Mouse (Mus musculus) mature B cell (primary cell): ENCODE results near the gene Slc51b.

Source experiments
- in situ Hi-C: fragments of 300-500 bp; cut with MboI; formaldehyde crosslinking; loops from 2 replicates; pipeline ENCODE4 v1.14.3; 2019

Slc51b gene

GRCm38 (mm10) chr9:65422760-65423501, at the start of gene Slc51b:
Gene Slc51b (minus strand): TSS chr9:65422955.
- in situ Hi-C loops: no loop called here

GRCm38 (mm10) chr9:65467686-65468085, 44.9 kb upstream of the Slc51b start:
- in situ Hi-C loops: no loop called here

GRCm38 (mm10) chr9:65465241-65465640, 42.5 kb upstream of the Slc51b start:
- in situ Hi-C loops: no loop called here

- in situ Hi-C loops: no loop called here
Measured at GRCm38 (mm10) chr9:65464161-65464560, 41.4 kb upstream of the Slc51b start.

GRCm38 (mm10) chr9:65462544-65462943, 39.8 kb upstream of the Slc51b start:
- in situ Hi-C loops: no loop called here

GRCm38 (mm10) chr9:65460732-65461442, 38.1 kb upstream of the Slc51b start, which contains the start of gene Spg21:
Gene Spg21 (plus strand): TSS chr9:65460947.
- in situ Hi-C loops: no loop called here

- in situ Hi-C loops: no loop called here
Measured at GRCm38 (mm10) chr9:65460198-65460597, 37.4 kb upstream of the Slc51b start.

GRCm38 (mm10) chr9:65458975-65459374, 36.2 kb upstream of the Slc51b start:
- in situ Hi-C loops: no loop called here

GRCm38 (mm10) chr9:65447951-65448350, 25.2 kb upstream of the Slc51b start:
- in situ Hi-C loops: no loop called here

- in situ Hi-C loops: no loop called here
Measured at GRCm38 (mm10) chr9:65444692-65445091, 21.9 kb upstream of the Slc51b start.

- in situ Hi-C loops: no loop called here
Measured at GRCm38 (mm10) chr9:65435671-65436301, 13.0 kb upstream of the Slc51b start, which contains the start of gene Mtfmt. Gene Mtfmt (plus strand): TSS chr9:65435782.

- in situ Hi-C loops: no loop called here
Measured at GRCm38 (mm10) chr9:65435211-65435610, 12.5 kb upstream of the Slc51b start.

GRCm38 (mm10) chr9:65434140-65434539, 11.4 kb upstream of the Slc51b start:
- in situ Hi-C loops: no loop called here

GRCm38 (mm10) chr9:65432236-65432635, 9.5 kb upstream of the Slc51b start:
- in situ Hi-C loops: no loop called here

- in situ Hi-C loops: no loop called here
Measured at GRCm38 (mm10) chr9:65430921-65431320, 8.2 kb upstream of the Slc51b start.

GRCm38 (mm10) chr9:65430401-65430800, 7.6 kb upstream of the Slc51b start:
- in situ Hi-C loops: no loop called here

GRCm38 (mm10) chr9:65428003-65428402, 5.2 kb upstream of the Slc51b start:
- in situ Hi-C loops: no loop called here

GRCm38 (mm10) chr9:65427511-65427910, 4.8 kb upstream of the Slc51b start:
- in situ Hi-C loops: no loop called here

GRCm38 (mm10) chr9:65424393-65424792, 1.6 kb upstream of the Slc51b start:
- in situ Hi-C loops: no loop called here

GRCm38 (mm10) chr9:65419633-65420032, 3.1 kb downstream of the Slc51b start:
- in situ Hi-C loops: no loop called here

- in situ Hi-C loops: no loop called here
Measured at GRCm38 (mm10) chr9:65417738-65418137, 5.0 kb downstream of the Slc51b start.

- in situ Hi-C loops: no loop called here
Measured at GRCm38 (mm10) chr9:65411326-65411725, 11.4 kb downstream of the Slc51b start.

GRCm38 (mm10) chr9:65410378-65410777, 12.4 kb downstream of the Slc51b start:
- in situ Hi-C loops: no loop called here
